Mouse (Mus musculus) hindbrain, embryonic 14.5 days (tissue): ENCODE data around the gene Gm30302. TPM values are rescaled to one million over a fixed set of nuclear protein-coding genes. Genes with fewer than 3 reads are reported as not detected.

Experiments used
- ATAC-seq: fragments of 200-750 bp; cut with Nextera tagmentation; 2 replicates; pipeline ENCODE4 v1.8.0; 2017; ENCODE audit warnings: moderate number of reproducible peaks, mild to moderate bottlenecking, moderate TSS enrichment, moderate library complexity; ENCODE audit not compliant: low FRiP score
- DNase-seq: peaks from one replicate; pipeline ENCODE4 v3.0.0-alpha.2; 2015; ENCODE audit warnings: low spot score
- H3K27ac ChIP-seq: fragments of 300-500 bp; sonication (generic); 2 replicates; pipeline ENCODE4 v1.5.1; 2014; ENCODE audit warnings: mild to moderate bottlenecking, moderate library complexity
- H3K27me3 ChIP-seq: fragments of 300-500 bp; sonication (generic); 2 replicates; pipeline ENCODE4 v1.6.1; 2014; ENCODE audit warnings: mild to moderate bottlenecking, low read length, mixed read lengths; ENCODE audit not compliant: control insufficient read depth, insufficient read depth
- H3K36me3 ChIP-seq: fragments of 300-500 bp; sonication (generic); replicated peaks from 2 replicates; pipeline ENCODE4 v1.6.1; 2014; ENCODE audit not compliant: control insufficient read depth, insufficient read depth
- H3K4me1 ChIP-seq: fragments of 300-500 bp; sonication (generic); replicated peaks from 2 replicates; pipeline ENCODE4 v1.6.1; 2014; ENCODE audit warnings: antibody characterized with exemption, low read length, mixed read lengths; ENCODE audit not compliant: control insufficient read depth, insufficient read depth
- H3K4me2 ChIP-seq: fragments of 300-500 bp; sonication (generic); replicated peaks from 2 replicates; pipeline ENCODE4 v1.6.1; 2014; ENCODE audit warnings: mild to moderate bottlenecking, moderate library complexity
- H3K4me3 ChIP-seq: fragments of 300-500 bp; sonication (generic); replicated peaks from 2 replicates; pipeline ENCODE4 v1.5.1; 2014; ENCODE audit warnings: mild to moderate bottlenecking, low read length
- H3K9ac ChIP-seq: fragments of 300-500 bp; sonication (generic); 2 replicates; pipeline ENCODE4 v1.6.1; 2014
- H3K9me3 ChIP-seq: fragments of 300-500 bp; sonication (generic); 2 replicates; pipeline ENCODE4 v1.6.1; 2016; ENCODE audit warnings: low read length; ENCODE audit not compliant: control insufficient read depth
- WGBS: fragments of 180-500 bp; shearing (Covaris S2); extraction: QIAGEN DNeasy Blood & Tissue Kit; methylation state at CpG from one replicate; pipeline ENCODE4 v1.1.7; 2014; 5-methylcytosine and 5-hydroxymethylcytosine counted together
- polyA plus RNA-seq: library from polyadenylated mRNA; unstranded; fragments of >200 nt; fragmentation: Nextera tagmentation; extraction: Ambion mirVana; gene quantifications from 2 replicates; pipeline ENCODE4 v1.2.1, GENCODE M21; 2014

Gm30302 gene
- 0.15 TPM in 1 of 2 replicates, not detected in the other for polyA plus RNA-seq

DNA sequence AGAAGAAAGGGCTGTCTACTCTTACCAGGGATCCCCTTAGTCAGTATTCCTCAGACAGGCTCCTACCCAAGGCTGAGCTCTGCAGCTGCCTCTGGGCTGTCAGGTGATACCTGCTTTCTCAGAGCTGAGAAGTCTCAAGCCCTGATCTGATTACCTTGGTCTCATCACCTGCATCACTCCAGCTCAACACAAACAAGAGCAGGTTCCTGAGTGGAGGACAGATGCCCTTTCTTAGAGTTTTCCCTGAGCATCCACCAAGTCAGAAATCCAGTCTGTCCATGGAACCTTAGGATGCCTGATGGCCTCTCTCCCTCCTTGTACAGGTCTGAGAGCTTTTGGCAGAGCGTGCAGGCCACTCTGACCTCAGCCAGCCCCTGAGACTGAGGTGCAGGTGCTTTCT, at the start of gene Gm30302:
Gm30302 (minus strand) TSS at position 101 of the 400 bp plus-strand sequence.
- H3K4me2 ChIP-seq: no peak within 1 kb of the TSS
- no peak within 1 kb of the TSS for H3K27ac ChIP-seq
- H3K4me1 ChIP-seq: no peaks in the 10 kb centered on the region
- no peaks in the 10 kb centered on the region for H3K36me3 ChIP-seq
- H3K9me3 ChIP-seq: no peaks in the 10 kb centered on the region
- DNase-seq: no peak
- H3K4me3 ChIP-seq: no peak within 1 kb of the TSS
- WGBS: 88% methylated on average over 1 of the region's 1 CpGs
- no peak for ATAC-seq
- H3K27me3 ChIP-seq: no peaks in the 10 kb centered on the region
- H3K9ac ChIP-seq: no peak within 1 kb of the TSS

- H3K4me2 ChIP-seq: no peak overlapping the region
- H3K27me3 ChIP-seq: no peaks in the 10 kb centered on the region
- no peaks in the 10 kb centered on the region for H3K36me3 ChIP-seq
- WGBS: 83% methylated on average over 3 of the region's 3 CpGs
- no peak overlapping the region for H3K4me3 ChIP-seq
- DNase-seq (no peak), ATAC-seq (no peak)
- peaks cover 4% of the 10 kb centered on the region; the same call in 1 of the 2 replicates for H3K9me3 ChIP-seq
- no peak overlapping the region for H3K27ac ChIP-seq
- H3K4me1 ChIP-seq: no peaks in the 10 kb centered on the region
- H3K9ac ChIP-seq: no peak overlapping the region
These were observed 48.0 kb upstream of the Gm30302 start for GRCm38 (mm10) chr13:49846751-49847150.

GRCm38 (mm10) chr13:49846141-49846540, 47.3 kb upstream of the Gm30302 start:
- DNase-seq (no peak), ATAC-seq (no peak)
- no peak overlapping the region for H3K9ac ChIP-seq
- H3K4me3 ChIP-seq: no peak overlapping the region
- no peak overlapping the region for H3K4me2 ChIP-seq
- WGBS: 79% methylated on average over 3 of the region's 3 CpGs
- H3K27me3 ChIP-seq: no peaks in the 10 kb centered on the region
- H3K27ac ChIP-seq: no peak overlapping the region
- H3K4me1 ChIP-seq: no peaks in the 10 kb centered on the region
- peaks cover 11% of the 10 kb centered on the region for H3K9me3 ChIP-seq
- H3K36me3 ChIP-seq: no peaks in the 10 kb centered on the region

- Histone ChIP-seq H3K9ac (no peak overlapping the region), H3K27ac (no peak overlapping the region), H3K27me3 (no peaks in the 10 kb centered on the region), H3K4me1 (no peaks in the 10 kb centered on the region), H3K4me3 (no peak overlapping the region), H3K9me3 (peaks cover 14% of the 10 kb centered on the region), H3K4me2 (no peak overlapping the region), H3K36me3 (no peaks in the 10 kb centered on the region)
- WGBS: 97% methylated on average over 3 of the region's 3 CpGs
- ATAC-seq: no peak
- DNase-seq: no peak
These were observed 46.9 kb upstream of the Gm30302 start for GRCm38 (mm10) chr13:49845663-49846062.

GRCm38 (mm10) chr13:49844071-49844470, 45.3 kb upstream of the Gm30302 start:
- Histone ChIP-seq H3K27me3 (no peaks in the 10 kb centered on the region), H3K9ac (no peak overlapping the region), H3K36me3 (no peaks in the 10 kb centered on the region), H3K4me1 (no peaks in the 10 kb centered on the region), H3K27ac (no peak overlapping the region), H3K4me3 (no peak overlapping the region), H3K4me2 (no peak overlapping the region), H3K9me3 (peaks cover 14% of the 10 kb centered on the region)
- ATAC-seq (no peak), DNase-seq (no peak)
- 85% methylated on average over 5 of the region's 5 CpGs for WGBS

DNA sequence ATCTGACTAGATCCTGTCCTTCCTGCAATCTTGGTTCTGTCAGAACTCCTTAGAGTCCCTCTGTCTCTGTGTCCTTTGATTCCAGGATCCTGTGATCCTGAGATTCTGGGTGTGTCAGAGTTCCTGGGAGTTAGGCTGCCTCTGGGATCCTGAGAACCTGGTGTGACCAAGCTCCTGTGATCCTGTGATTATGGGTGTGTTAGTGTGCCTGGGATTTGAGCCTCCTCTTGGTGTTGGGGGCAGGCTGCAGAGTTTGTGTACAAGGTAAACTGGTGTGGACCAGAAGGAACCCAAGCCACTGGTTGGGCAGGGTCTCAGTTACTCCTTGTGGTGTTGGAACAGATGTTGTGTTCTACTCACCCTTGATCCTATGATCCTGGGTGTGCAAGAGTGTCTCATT, 42.4 kb upstream of the Gm30302 start:
- H3K36me3 ChIP-seq: no peaks in the 10 kb centered on the region
- H3K27me3 ChIP-seq: no peaks in the 10 kb centered on the region
- H3K9me3 ChIP-seq: peaks cover 14% of the 10 kb centered on the region
- ATAC-seq: no peak
- no peaks in the 10 kb centered on the region for H3K4me1 ChIP-seq
- no peak for DNase-seq
- H3K4me3 ChIP-seq: no peak overlapping the region
- H3K27ac ChIP-seq: no peak overlapping the region
- no peak overlapping the region for H3K9ac ChIP-seq
- H3K4me2 ChIP-seq: no peak overlapping the region

DNA sequence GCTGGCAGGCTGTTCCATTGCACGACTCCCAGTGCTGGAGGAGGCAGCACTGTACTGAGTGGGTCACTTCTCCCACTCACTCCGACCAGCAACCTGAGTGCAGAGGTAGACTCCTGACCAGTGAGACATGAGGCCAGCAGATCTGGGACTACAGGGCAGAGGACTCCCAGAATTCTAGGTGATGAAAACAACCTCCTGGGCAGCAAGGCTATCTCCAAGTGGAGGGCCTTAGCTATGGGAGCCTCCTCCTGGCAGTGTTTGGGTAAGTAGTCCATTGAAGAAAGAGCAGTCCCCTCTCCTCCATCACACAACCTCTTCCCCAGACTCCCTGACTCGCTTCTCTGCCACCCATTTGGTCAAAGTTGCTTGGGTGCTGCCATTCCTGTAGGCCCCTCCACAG, 31.6 kb upstream of the Gm30302 start:
- Histone ChIP-seq H3K27me3 (no peaks in the 10 kb centered on the region), H3K9ac (no peak overlapping the region), H3K9me3 (no peaks in the 10 kb centered on the region), H3K4me3 (no peak overlapping the region), H3K36me3 (no peaks in the 10 kb centered on the region), H3K4me1 (no peaks in the 10 kb centered on the region), H3K27ac (no peak overlapping the region), H3K4me2 (no peak overlapping the region)
- no peak for ATAC-seq
- WGBS: 83% methylated on average over 3 of the region's 3 CpGs
- no peak for DNase-seq

DNA sequence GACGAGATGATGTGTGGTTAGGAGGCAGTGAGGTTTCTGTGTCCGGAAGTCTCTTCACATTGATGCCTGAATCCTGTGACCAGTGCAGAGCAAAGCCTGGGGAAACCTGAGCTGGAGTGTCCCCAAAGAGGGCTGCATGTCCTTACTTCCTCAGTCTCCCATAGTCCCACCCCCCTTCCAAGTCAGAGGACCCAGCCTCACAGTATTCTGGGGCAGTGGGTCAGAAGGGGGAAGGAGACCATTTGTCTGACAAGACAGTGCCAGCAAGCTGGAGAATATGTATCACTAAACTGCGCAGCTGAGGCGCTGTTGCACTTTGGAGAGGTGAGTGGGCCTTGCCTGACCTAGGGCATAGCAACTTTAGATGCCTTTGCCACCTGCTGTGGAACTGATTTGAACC, 26.5 kb upstream of the Gm30302 start:
- Histone ChIP-seq H3K9ac (no peak overlapping the region), H3K36me3 (no peaks in the 10 kb centered on the region), H3K27me3 (no peaks in the 10 kb centered on the region), H3K27ac (no peak overlapping the region), H3K4me2 (no peak overlapping the region), H3K4me1 (no peaks in the 10 kb centered on the region), H3K4me3 (no peak overlapping the region), H3K9me3 (no peaks in the 10 kb centered on the region)
- ATAC-seq (no peak), DNase-seq (no peak)
- 96% methylated on average over 4 of the region's 4 CpGs for WGBS

GRCm38 (mm10) chr13:49814958-49815357, 16.2 kb upstream of the Gm30302 start:
- H3K4me2 ChIP-seq: no peak overlapping the region
- H3K4me1 ChIP-seq: no peaks in the 10 kb centered on the region
- WGBS: 90% methylated on average over 3 of the region's 3 CpGs
- H3K27me3 ChIP-seq: no peaks in the 10 kb centered on the region
- ATAC-seq: no peak
- H3K9me3 ChIP-seq: 0 out of 2 replicates have a peak, but pooled peaks cover 3% of the 10 kb centered on the region
- no peak for DNase-seq
- H3K9ac ChIP-seq: no peak overlapping the region
- H3K27ac ChIP-seq: no peak overlapping the region
- no peak overlapping the region for H3K4me3 ChIP-seq
- H3K36me3 ChIP-seq: no peaks in the 10 kb centered on the region

GRCm38 (mm10) chr13:49814420-49814819, 15.6 kb upstream of the Gm30302 start:
- H3K36me3 ChIP-seq: no peaks in the 10 kb centered on the region
- no peaks in the 10 kb centered on the region for H3K27me3 ChIP-seq
- H3K9me3 ChIP-seq: 0 out of 2 replicates have a peak, but pooled peaks cover 3% of the 10 kb centered on the region
- WGBS: 93% methylated on average over 4 of the region's 4 CpGs
- no peak overlapping the region for H3K4me2 ChIP-seq
- DNase-seq (no peak), ATAC-seq (no peak)
- no peak overlapping the region for H3K9ac ChIP-seq
- H3K4me1 ChIP-seq: no peaks in the 10 kb centered on the region
- H3K27ac ChIP-seq: no peak overlapping the region
- no peak overlapping the region for H3K4me3 ChIP-seq
